Mouse (Mus musculus) adrenal gland, postnatal 14 days (tissue): ENCODE data around the gene Vav3. TPM values are rescaled to one million over a fixed set of nuclear protein-coding genes. Genes with fewer than 3 reads are reported as not detected.

Experiments
- DNase-seq: peaks from one replicate; pipeline ENCODE4 v3.0.0; 2021; ENCODE audit warnings: mixed read lengths
- total RNA-seq: library from RNA; stranded (reverse); gene quantifications from 2 replicates; pipeline ENCODE4 v1.2.3, GENCODE M21; 2021

Gene Vav3
- total RNA-seq, 1 experiment from 2014 or later = 5.6 TPM

- DNase-seq = no peak
These were observed 360.8 kb downstream of the Vav3 start for GRCm38 (mm10) chr3:109701301-109701700.

- DNase-seq = no peak
These were observed 367.5 kb downstream of the Vav3 start for GRCm38 (mm10) chr3:109707786-109708460.

GRCm38 (mm10) chr3:109711751-109712150, 371.3 kb downstream of the Vav3 start:
- DNase-seq = no peak

GRCm38 (mm10) chr3:109714476-109714875, 374.0 kb downstream of the Vav3 start:
- no peak for DNase-seq

GRCm38 (mm10) chr3:109721753-109722152, 381.3 kb downstream of the Vav3 start:
- DNase-seq = no peak

- DNase-seq = no peak
These were observed 386.3 kb downstream of the Vav3 start for GRCm38 (mm10) chr3:109726776-109727175.

- DNase-seq = no peak
These were observed 391.3 kb downstream of the Vav3 start for GRCm38 (mm10) chr3:109731592-109732230.

- peak; percentile 9 for DNase-seq
These were observed 392.1 kb downstream of the Vav3 start for GRCm38 (mm10) chr3:109732327-109733182.

Other genes with a start within 250 kb of the Vav3 start
- gene Slc25a24, start 217.5 kb upstream of the Vav3 start, total RNA-seq = 41.6 and 44.3 TPM in 2 replicates